Mouse (Mus musculus) midbrain, embryonic 15.5 days (tissue): ENCODE results near the gene Isoc2b. TPM values are rescaled to one million over a fixed set of nuclear protein-coding genes. Genes with fewer than 3 reads are reported as not detected.

Experiments used
- ATAC-seq: fragments of 200-750 bp; cut with Nextera tagmentation; replicated peaks from 2 replicates; pipeline ENCODE4 v1.8.0; 2017; ENCODE audit warnings: moderate TSS enrichment
- H3K27ac ChIP-seq: fragments of 300-500 bp; sonication (generic); 2 replicates; pipeline ENCODE4 v1.5.1; 2015; ENCODE audit warnings: mild to moderate bottlenecking, inconsistent platforms
- H3K27me3 ChIP-seq: fragments of 300-500 bp; sonication (generic); replicated peaks from 2 replicates; pipeline ENCODE4 v1.6.1; 2015; ENCODE audit warnings: inconsistent platforms
- H3K36me3 ChIP-seq: fragments of 300-500 bp; sonication (generic); replicated peaks from 2 replicates; pipeline ENCODE4 v1.6.1; 2015; ENCODE audit warnings: inconsistent platforms
- H3K4me1 ChIP-seq: fragments of 300-500 bp; sonication (generic); 2 replicates; pipeline ENCODE4 v1.6.1; 2015; ENCODE audit warnings: inconsistent platforms
- H3K4me2 ChIP-seq: fragments of 300-500 bp; sonication (generic); 2 replicates; pipeline ENCODE4 v1.6.1; 2015; ENCODE audit warnings: inconsistent platforms, mild to moderate bottlenecking, moderate library complexity
- H3K4me3 ChIP-seq: fragments of 300-500 bp; sonication (generic); 2 replicates; pipeline ENCODE4 v1.5.1; 2015; ENCODE audit warnings: mild to moderate bottlenecking, inconsistent platforms
- H3K9ac ChIP-seq: fragments of 300-500 bp; sonication (generic); 2 replicates; pipeline ENCODE4 v1.6.1; 2015; ENCODE audit warnings: mild to moderate bottlenecking, inconsistent platforms
- H3K9me3 ChIP-seq: fragments of 300-500 bp; sonication (generic); 2 replicates; pipeline ENCODE4 v1.6.1; 2016; ENCODE audit warnings: inconsistent platforms
- WGBS: fragments of 180-500 bp; shearing (Covaris S2); methylation state at CpG from one replicate; pipeline ENCODE4 v1.1.7; 2015; ENCODE audit warnings: mixed read lengths; 5-methylcytosine and 5-hydroxymethylcytosine counted together
- polyA plus RNA-seq: library from polyadenylated mRNA; unstranded; fragments of >200 nt; fragmentation: Nextera tagmentation; extraction: Ambion mirVana; gene quantifications from 2 replicates; pipeline ENCODE4 v1.2.1, GENCODE M21; 2015

Isoc2b gene
- polyA plus RNA-seq, 1 experiment from 2014 or later, result 4.6 TPM

DNA sequence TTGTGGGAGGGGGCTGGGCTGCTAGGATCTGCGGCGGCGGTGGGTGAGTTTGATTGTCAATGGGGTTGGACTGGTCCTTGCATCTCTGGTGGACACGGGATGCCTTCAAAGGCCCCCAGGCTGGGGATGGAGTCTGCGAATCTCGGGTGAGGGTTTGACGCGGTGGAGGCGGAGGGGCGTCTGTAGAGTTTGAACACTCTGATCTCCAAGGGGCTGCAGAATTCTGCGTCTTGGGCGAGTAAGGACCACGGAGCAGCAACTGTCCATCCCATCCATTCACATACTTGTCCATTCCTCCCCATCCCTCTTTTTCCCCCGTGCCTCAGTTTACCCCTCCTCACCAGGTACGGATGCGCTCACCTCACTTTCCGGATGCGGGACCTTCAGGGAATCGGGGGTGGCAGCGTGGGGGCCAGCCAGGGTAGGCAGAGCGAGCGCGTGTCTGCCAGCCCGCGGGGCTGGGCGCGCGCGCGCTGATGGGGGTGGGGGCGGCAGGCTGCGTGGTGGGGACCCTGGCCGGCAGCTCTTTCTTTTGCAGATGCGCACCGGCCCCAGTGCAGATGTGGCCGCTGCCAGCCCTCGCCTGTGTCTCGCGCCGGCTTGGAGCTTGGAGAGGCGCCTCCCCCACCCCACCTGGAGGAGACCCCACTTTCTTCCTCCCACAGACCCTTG, 25.7 kb downstream of the Isoc2b start, which contains the start of gene Shisa7:
TSS of gene Shisa7 (minus strand) at position 452 of the 672 bp plus-strand sequence.
- WGBS, result 1% methylated on average over 40 of the region's 41 CpGs

DNA sequence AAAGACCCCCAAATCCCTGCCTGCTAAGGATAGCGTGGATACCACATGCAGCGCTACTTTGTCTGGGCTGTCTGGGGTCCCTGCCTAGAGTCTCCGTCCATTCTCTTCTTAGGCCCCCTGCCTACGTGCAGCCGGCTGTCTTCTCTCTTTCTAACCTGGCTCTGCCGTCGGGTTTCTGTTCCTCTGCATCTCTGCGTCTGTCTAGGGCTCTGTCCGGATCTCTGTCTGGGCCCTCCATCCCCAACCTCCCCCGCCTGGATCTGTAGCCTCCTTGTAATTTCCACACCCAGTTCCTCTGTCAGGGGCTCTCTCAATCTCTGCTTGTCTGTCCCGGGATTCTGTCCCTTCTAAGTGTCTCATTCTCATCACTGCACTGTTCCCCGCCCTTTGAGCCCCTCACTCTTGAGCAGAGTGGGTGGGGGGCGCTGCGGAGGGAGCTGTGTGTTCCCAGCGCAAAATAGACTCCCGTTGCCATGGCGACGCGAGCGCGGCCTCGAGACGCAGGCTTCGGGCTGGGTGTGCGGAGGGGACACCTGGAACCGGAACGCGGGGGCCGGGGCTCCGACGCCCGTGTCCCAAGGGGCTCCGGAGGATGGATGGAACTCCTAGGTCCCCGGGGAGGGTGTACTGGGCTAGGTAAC, 26.3 kb downstream of the Isoc2b start:
- Histone ChIP-seq H3K9me3 (no peaks in the 10 kb centered on the region), H3K4me1 (peaks cover 29% of the 10 kb centered on the region), H3K9ac (peak overlapping the region; percentile 76), H3K27me3 (no peaks in the 10 kb centered on the region), H3K4me3 (peak overlapping the region; percentile 81), H3K4me2 (peak overlapping the region; percentile 85), H3K27ac (peak overlapping the region; percentile 90), H3K36me3 (no peaks in the 10 kb centered on the region)
- peak; percentile 55 for ATAC-seq
- WGBS, result under 1% methylated on average over 34 of the region's 34 CpGs

More for the DNA sequence above, 25.7 kb downstream of the Isoc2b start, which contains the start of gene Shisa7:
- Histone ChIP-seq H3K36me3 (no peaks in the 10 kb centered on the region), H3K4me3 (peak within 1 kb of the TSS; percentile 81), H3K4me2 (peak within 1 kb of the TSS; percentile 85), H3K9ac (peak within 1 kb of the TSS; percentile 76), H3K27me3 (no peaks in the 10 kb centered on the region), H3K27ac (peak within 1 kb of the TSS; percentile 90), H3K9me3 (no peaks in the 10 kb centered on the region), H3K4me1 (peaks cover 29% of the 10 kb centered on the region)
- ATAC-seq, result peak; percentile 81

DNA sequence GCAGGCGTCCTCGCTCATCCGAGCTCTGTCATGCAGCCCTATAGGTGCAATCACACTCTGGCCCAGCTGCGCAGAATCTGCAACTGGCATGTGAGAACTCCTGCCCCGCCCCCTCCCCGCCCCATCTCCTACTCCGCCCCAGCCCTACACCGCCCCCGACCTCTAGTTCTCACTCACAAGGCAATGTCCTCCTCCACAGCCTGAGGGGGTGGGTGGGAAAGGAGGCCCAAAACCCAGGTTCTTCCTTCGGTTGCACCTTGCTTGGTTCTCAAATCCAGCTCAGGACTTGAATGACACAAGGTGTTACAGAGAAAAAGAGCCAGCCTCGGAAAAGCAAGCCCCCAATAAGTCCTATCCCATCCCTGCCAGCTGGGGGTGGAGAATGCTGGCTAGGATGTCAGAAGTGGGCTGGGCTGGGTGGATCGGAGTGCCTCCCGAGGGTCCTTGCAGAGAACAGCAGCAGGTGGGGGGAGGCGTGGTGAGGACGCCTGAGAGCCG, 27.4 kb downstream of the Isoc2b start:
- H3K9ac ChIP-seq, result peak overlapping the region; percentile 76; the same call in 1 of the 2 replicates
- peak; percentile 68 for ATAC-seq
- WGBS, result 3% methylated on average over 16 of the region's 16 CpGs
- peak overlapping the region; percentile 81 for H3K4me3 ChIP-seq
- no peaks in the 10 kb centered on the region for H3K27me3 ChIP-seq
- H3K27ac ChIP-seq, result peak overlapping the region; percentile 90
- no peaks in the 10 kb centered on the region for H3K36me3 ChIP-seq
- H3K9me3 ChIP-seq, result no peaks in the 10 kb centered on the region
- H3K4me1 ChIP-seq, result peaks cover 32% of the 10 kb centered on the region
- peak overlapping the region; percentile 85 for H3K4me2 ChIP-seq

DNA sequence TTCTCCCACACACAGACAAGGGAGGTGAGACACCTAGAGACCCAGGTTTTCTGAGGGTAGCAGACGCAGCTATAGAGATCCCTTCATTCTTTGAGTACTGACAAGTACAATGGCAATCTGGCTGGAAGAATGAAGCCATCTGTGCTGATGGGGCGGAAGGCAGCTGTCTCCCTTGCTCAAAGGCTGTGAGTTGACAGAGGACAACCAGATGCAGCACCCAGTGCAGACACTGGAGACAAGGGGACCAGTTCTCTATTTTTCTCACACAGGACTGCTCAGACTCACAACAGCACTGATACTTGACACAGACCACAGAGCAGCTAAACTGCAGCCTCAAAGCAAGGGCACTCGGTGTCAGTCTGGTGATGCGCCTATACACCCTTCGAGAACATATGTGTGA, 28.0 kb downstream of the Isoc2b start:
- Histone ChIP-seq H3K36me3 (no peaks in the 10 kb centered on the region), H3K4me3 (peak overlapping the region; percentile 81), H3K9ac (peak overlapping the region; percentile 76; the same call in 1 of the 2 replicates), H3K27me3 (no peaks in the 10 kb centered on the region), H3K4me1 (peaks cover 35% of the 10 kb centered on the region), H3K9me3 (no peaks in the 10 kb centered on the region), H3K4me2 (peak overlapping the region; percentile 85), H3K27ac (peak overlapping the region; percentile 90)
- ATAC-seq, result no peak
- WGBS, result 47% methylated on average over 5 of the region's 5 CpGs

DNA sequence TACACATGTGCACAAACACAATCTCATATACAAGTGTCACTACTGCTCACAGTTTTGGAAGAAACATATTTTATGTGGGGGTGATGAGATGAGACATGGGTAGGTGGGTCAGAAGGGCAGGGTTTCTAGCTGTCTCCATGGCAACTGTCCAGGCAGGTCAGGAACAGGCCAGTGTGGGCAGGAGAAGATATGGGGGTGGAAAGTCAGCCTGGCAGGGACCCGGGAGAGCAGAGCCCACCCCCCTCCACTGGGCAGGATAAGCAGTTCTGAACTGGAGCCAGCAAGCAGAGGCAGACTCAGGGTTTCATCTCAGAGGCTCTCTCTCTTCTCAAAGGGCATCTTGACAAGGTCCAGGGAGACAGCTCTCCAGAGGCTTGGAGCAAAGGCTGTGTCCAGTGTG, 32.4 kb downstream of the Isoc2b start:
- H3K9ac ChIP-seq, result no peak overlapping the region
- 0 out of 2 replicates have a peak overlapping the region, but pooled peaks have one; percentile 1 for H3K4me3 ChIP-seq
- no peaks in the 10 kb centered on the region for H3K9me3 ChIP-seq
- H3K4me2 ChIP-seq, result no peak overlapping the region
- H3K27me3 ChIP-seq, result no peaks in the 10 kb centered on the region
- 10% methylated on average over 1 of the region's 1 CpGs for WGBS
- no peak overlapping the region for H3K27ac ChIP-seq
- peaks cover 27% of the 10 kb centered on the region for H3K4me1 ChIP-seq
- no peak for ATAC-seq
- H3K36me3 ChIP-seq, result no peaks in the 10 kb centered on the region

DNA sequence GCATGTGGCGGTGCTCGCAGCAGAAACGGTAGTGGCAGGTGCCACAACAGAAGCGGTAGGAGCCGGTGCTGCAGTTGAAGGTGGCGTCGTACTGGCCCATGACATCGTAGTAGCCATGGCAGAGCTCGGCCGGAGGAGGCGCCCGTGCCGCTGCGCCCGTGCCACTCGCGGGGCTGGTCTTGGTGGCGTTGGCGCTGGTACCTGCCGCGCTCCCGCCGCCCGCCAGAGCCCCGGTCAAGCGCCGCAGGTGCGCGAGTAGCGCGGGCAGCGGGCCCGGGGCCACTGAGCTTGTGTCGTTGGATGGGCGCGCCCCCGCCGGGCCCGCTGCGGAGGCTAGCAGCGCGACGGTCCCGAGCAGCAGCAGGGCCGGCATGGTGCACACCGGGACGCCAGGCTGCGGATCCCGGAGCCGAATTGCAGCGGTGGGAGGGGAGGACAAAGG, 33.7 kb downstream of the Isoc2b start:
- H3K27me3 ChIP-seq, result no peaks in the 10 kb centered on the region
- H3K27ac ChIP-seq, result peak overlapping the region; percentile 90
- WGBS, result under 1% methylated on average over 48 of the region's 51 CpGs
- peaks cover 14% of the 10 kb centered on the region for H3K4me1 ChIP-seq
- no peaks in the 10 kb centered on the region for H3K9me3 ChIP-seq
- peak overlapping the region; percentile 89 for H3K9ac ChIP-seq
- peak overlapping the region; percentile 61 for H3K4me3 ChIP-seq
- H3K36me3 ChIP-seq, result no peaks in the 10 kb centered on the region; the same call in 1 of the 2 replicates
- peak overlapping the region; percentile 59 for H3K4me2 ChIP-seq
- peak; percentile 93 for ATAC-seq

DNA sequence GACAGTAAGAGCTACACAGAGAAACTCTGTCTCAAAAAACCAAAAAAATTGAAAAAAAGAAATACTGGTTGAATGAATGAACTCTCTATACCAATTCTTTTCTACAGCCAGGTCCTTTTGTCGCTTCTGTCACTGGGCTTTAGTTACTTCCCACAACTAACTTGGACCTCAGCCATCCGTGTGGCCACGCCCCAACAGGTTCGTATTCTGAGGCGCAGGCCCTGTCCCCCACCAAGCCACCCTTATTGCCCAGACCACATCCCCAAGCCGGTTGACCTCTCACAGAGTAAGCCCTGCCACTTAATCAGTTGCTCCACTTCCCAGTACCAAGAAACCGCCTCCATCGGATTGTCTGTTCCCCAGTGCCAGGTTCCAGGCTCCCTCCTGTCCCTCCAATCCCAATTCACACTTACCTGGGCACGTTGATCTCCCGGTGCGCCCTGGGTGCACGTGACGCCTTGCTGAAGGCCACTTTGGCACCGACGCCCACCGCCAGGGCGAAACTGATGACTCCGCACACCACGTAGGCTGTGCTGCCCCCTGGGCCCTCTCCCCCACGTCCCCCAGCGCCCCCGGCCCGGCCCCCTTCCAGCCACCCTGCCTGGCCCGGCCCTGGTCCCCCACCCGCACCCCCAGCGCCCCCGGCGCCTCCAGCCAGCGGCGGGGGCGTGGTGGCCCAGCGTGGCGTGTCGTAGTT, 34.3 kb downstream of the Isoc2b start:
- Histone ChIP-seq H3K4me3 (peak overlapping the region; percentile 61), H3K4me1 (peaks cover 13% of the 10 kb centered on the region), H3K9me3 (no peaks in the 10 kb centered on the region), H3K9ac (peak overlapping the region; percentile 89), H3K27ac (peak overlapping the region; percentile 90), H3K36me3 (no peaks in the 10 kb centered on the region; the same call in 1 of the 2 replicates), H3K4me2 (peak overlapping the region; percentile 59), H3K27me3 (no peaks in the 10 kb centered on the region)
- ATAC-seq, result peak; percentile 31
- 6% methylated on average over 34 of the region's 34 CpGs for WGBS

DNA sequence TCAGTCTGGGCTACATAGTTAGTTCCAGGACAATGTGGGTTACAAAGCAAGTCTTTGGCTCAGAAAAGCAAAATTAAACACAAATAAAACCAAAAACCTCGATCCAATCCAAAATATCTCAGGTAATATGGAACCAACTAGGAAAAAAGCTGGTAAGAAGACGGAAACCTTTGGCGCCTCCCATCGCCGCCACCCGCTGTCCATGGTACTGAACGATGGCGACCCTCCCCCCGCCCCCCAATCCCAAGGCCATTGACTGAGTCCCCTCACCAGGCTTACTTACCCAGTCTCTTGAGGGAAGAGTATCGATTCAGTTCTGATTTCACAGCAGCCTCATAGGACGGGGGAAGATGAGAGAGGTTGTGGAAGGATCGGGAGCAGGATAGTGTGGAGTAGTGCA, 39.6 kb downstream of the Isoc2b start:
- WGBS, result 9% methylated on average over 12 of the region's 12 CpGs
- 0 out of 2 replicates have a peak, but pooled peaks cover 2% of the 10 kb centered on the region for H3K4me1 ChIP-seq
- H3K9ac ChIP-seq, result no peak overlapping the region
- no peak for ATAC-seq
- H3K4me3 ChIP-seq, result no peak overlapping the region
- H3K9me3 ChIP-seq, result no peaks in the 10 kb centered on the region
- H3K27ac ChIP-seq, result no peak overlapping the region
- no peak overlapping the region for H3K4me2 ChIP-seq
- peaks cover 15% of the 10 kb centered on the region for H3K36me3 ChIP-seq
- no peaks in the 10 kb centered on the region for H3K27me3 ChIP-seq

DNA sequence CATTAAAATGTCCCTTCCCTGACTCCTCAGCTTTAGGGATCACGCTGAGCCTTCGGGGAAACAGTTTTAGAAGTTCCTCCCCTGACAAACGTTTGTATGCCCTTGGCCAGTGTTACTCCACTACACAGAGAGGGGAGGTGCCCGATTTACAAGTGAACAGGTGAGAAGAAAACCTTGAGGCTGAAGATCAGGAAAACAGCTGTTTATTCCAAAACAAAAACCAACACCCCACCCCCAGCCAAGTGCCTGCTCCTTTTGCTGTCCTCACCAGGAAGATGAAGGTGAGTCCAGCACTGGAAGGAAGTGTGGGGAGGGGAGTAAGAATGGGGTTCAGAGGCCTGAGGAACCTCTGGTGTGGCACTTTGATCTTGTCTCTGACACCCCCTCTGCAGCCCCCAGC, 44.7 kb downstream of the Isoc2b start:
- 58% methylated on average over 4 of the region's 4 CpGs for WGBS
- Histone ChIP-seq H3K36me3 (peaks cover 15% of the 10 kb centered on the region), H3K9ac (no peak overlapping the region), H3K4me1 (no peaks in the 10 kb centered on the region), H3K4me2 (no peak overlapping the region), H3K9me3 (no peaks in the 10 kb centered on the region), H3K27ac (no peak overlapping the region), H3K4me3 (no peak overlapping the region), H3K27me3 (no peaks in the 10 kb centered on the region)
- ATAC-seq, result no peak

DNA sequence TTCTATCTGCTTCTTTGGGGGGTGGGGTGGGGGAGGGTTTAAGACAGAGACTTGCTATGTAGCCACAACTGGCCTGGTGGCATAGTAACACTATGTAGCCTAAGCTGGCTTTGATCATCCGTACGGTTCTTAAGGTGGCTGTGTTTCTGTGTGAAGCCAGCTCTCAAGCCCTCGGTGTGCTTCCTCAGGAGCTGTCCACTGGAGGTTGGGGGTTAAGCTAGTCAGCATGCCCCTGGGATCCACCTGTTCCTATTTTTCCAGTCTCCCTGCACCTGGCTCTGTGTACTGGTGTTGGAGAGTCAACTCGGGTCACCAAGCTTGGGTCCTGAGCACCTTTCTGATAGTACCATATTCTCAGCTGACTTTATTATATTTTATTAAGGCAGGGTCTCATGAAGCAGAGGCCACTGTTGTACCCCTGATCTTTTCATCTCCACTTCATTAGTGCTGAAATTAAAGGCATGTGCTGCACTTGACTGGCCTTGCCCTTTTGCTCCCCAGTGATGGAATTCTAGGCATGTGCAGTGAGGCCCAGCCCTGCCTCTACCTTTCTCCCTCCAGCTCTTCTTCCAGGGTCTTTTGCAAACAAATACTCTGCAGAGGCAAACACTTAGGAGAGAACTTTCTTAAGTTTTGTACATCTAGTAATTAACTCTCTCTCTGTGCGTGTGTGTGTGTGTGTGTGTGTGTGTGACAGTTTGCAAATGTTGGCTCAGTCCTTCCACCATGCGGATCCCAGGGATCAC, 47.7 kb downstream of the Isoc2b start:
- Histone ChIP-seq H3K9ac (no peak overlapping the region), H3K4me2 (no peak overlapping the region), H3K4me3 (no peak overlapping the region), H3K27ac (no peak overlapping the region), H3K27me3 (no peaks in the 10 kb centered on the region), H3K36me3 (no peaks in the 10 kb centered on the region; the same call in 1 of the 2 replicates), H3K9me3 (no peaks in the 10 kb centered on the region), H3K4me1 (no peaks in the 10 kb centered on the region)
- WGBS, result 76% methylated on average over 6 of the region's 6 CpGs
- ATAC-seq, result no peak

DNA sequence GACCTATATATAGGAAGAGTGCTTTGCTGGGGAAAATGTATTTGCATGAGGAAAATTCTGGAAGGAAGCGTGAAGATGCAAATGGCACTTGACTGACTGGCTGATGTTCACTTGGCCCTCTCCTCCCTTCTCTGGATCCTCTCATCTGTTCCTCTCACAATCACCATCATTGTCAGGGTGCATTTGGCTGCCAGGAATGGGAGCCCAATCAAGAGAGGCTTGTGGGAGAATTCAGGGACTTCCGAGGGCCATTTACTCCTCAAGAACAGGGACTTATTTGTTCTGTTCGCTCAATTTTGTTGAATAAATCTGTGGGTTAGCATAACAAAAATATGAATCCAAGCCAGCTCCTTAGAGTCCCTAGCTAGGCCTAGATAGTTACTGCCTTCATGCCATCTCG, 48.4 kb downstream of the Isoc2b start:
- Histone ChIP-seq H3K27ac (no peak overlapping the region), H3K27me3 (no peaks in the 10 kb centered on the region), H3K4me3 (no peak overlapping the region), H3K4me1 (no peaks in the 10 kb centered on the region), H3K4me2 (no peak overlapping the region), H3K9ac (no peak overlapping the region), H3K9me3 (no peaks in the 10 kb centered on the region), H3K36me3 (no peaks in the 10 kb centered on the region)
- no peak for ATAC-seq
- 75% methylated on average over 4 of the region's 4 CpGs for WGBS
